In the genomic region with DNA sequence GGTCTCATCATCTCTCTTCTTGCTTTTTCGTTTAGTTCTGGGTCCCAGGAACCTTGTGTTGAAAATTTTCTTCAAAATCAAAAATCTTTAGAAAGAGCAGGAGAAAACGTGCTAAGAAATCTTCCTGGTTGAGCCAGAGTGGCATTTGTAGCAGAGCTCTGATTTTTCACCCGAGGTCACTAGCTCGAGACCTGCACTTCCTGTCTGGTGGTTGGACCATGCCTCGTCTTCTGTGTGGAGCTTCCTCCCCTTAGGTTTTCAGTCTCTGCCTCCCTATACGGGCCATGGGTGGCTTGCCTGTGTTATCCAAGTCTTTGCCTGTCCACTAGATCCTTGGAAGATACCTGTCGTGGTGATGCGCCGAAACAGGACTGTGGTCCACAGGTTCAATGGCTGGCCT, we compare ENCODE assay signal across 9 mouse cellular contexts. TPM values are rescaled to one million over a fixed set of nuclear protein-coding genes. Genes with fewer than 3 reads are reported as not detected.
A peak's percentile ranks its signal among the peaks of the same experiment; 100 is the strongest.
DNase-seq lines count a peak whose midpoint lies in the region; ATAC-seq and TF ChIP-seq lines count a peak whose summit lies in the region.
"Had no signal": no experiment of that assay in that cellular context is flagged by ENCODE, and none has a peak within 500 bp of the region (broad histone marks: within the 10 kb centered on the region; RNA-seq: fewer than 3 reads in every experiment).

No protein-coding gene starts in this region.

- H3K36me3 ChIP-seq in heart, embryonic 14.5 days (ENCODE audit: control insufficient read depth, insufficient read depth, low read length) = no peaks in the 10 kb centered on the region
- no peaks in the 10 kb centered on the region for H3K36me3 ChIP-seq in intestine, embryonic 15.5 days
- H3K36me3 ChIP-seq in neural tube, embryonic 13.5 days = no peaks in the 10 kb centered on the region

- H3K9me3 ChIP-seq in heart, embryonic 14.5 days (ENCODE audit: control insufficient read depth, low read length) = no peaks in the 10 kb centered on the region
- H3K9me3 ChIP-seq in intestine, embryonic 15.5 days = no peaks in the 10 kb centered on the region
- H3K9me3 ChIP-seq in neural tube, embryonic 13.5 days = no peaks in the 10 kb centered on the region

- H3K4me1 ChIP-seq in heart, embryonic 14.5 days (ENCODE audit: control insufficient read depth in 2 of 2, insufficient read depth in 2 of 2, low read length in 2 of 2) = peaks cover 40 to 54% of the 10 kb centered on the region in 2 experiments
- peaks cover 32% of the 10 kb centered on the region for H3K4me1 ChIP-seq in intestine, embryonic 15.5 days (replicated peaks)
- peaks cover 61% of the 10 kb centered on the region for H3K4me1 ChIP-seq in neural tube, embryonic 13.5 days (replicated peaks)

- peak overlapping the region; percentile 98 for H3K4me3 ChIP-seq in layer of hippocampus, adult 2 months
- H3K4me3 ChIP-seq in heart, embryonic 14.5 days (ENCODE audit: control insufficient read depth in 1 of 2, insufficient read depth in 1 of 2, low read depth in 1 of 2, low read length in 2 of 2) = no peak overlapping the region; a peak in 1 of 4 replicates
- H3K4me3 ChIP-seq in intestine, embryonic 15.5 days (replicated peaks) = no peak overlapping the region
- H3K4me3 ChIP-seq in neural tube, embryonic 13.5 days = no peak overlapping the region

- H3K27ac ChIP-seq in layer of hippocampus, adult 2 months = peak overlapping the region; percentile 94; the same call in 1 of the 2 replicates
- H3K27ac ChIP-seq in heart, embryonic 14.5 days (replicated peaks in 1 of 2; ENCODE audit: control insufficient read depth in 1 of 2, insufficient read depth in 1 of 2, low read depth in 2 of 2, low read length in 2 of 2) = no peak overlapping the region
- H3K27ac ChIP-seq in intestine, embryonic 15.5 days = no peak overlapping the region
- H3K27ac ChIP-seq in neural tube, embryonic 13.5 days (replicated peaks) = no peak overlapping the region

- WGBS in heart, embryonic 14.5 days = 63% methylated on average over 9 of the region's 9 CpGs
- 64% methylated on average over 9 of the region's 9 CpGs for WGBS in intestine, embryonic 15.5 days
- WGBS in neural tube, embryonic 13.5 days = 88% methylated on average over 9 of the region's 9 CpGs

- no peak for DNase-seq in layer of hippocampus, adult 2 months (ENCODE audit: low spot score in 2 of 2)
- no peak for DNase-seq in layer of hippocampus, postnatal 10 days (ENCODE audit: low spot score in 2 of 2)
- no peak for DNase-seq in left cerebral cortex, postnatal 25 days (ENCODE audit: low spot score in 2 of 2)
- no peak for DNase-seq in left cerebral cortex, postnatal 4 days
- DNase-seq: cerebellum, adult 8-10 months; gastrocnemius, postnatal 25 days had no signal

- no peak overlapping the region for H3K9ac ChIP-seq in heart, embryonic 14.5 days (ENCODE audit: low read length)
- H3K9ac ChIP-seq in intestine, embryonic 15.5 days = no peak overlapping the region
- no peak overlapping the region for H3K9ac ChIP-seq in neural tube, embryonic 13.5 days

- intact Hi-C loops in left cerebral cortex, postnatal 25 days (cut with DNase I) = no loop called here
- intact Hi-C loops in left cerebral cortex, postnatal 4 days (cut with DNase I) = no loop called here

- no peak for TF ChIP-seq CTCF in layer of hippocampus, adult 2 months (conservative IDR thresholded peaks at IDR 0.05)

- no peak for ATAC-seq in heart, embryonic 14.5 days (ENCODE audit: insufficient number of reproducible peaks, insufficient read depth, low FRiP score, low read depth)
- no peak for ATAC-seq in intestine, embryonic 15.5 days
- ATAC-seq in neural tube, embryonic 13.5 days (ENCODE audit: low read depth) = no peak

- peak overlapping the region; percentile 96 for H3K4me2 ChIP-seq in heart, embryonic 14.5 days (ENCODE audit: low read length)
- H3K4me2 ChIP-seq in intestine, embryonic 15.5 days (replicated peaks) = peak overlapping the region; percentile 84
- peak overlapping the region; percentile 83; the same call in 1 of the 2 replicates for H3K4me2 ChIP-seq in neural tube, embryonic 13.5 days

- no peaks in the 10 kb centered on the region for H3K27me3 ChIP-seq in heart, embryonic 14.5 days (ENCODE audit: control insufficient read depth, insufficient read depth, low read length)
- no peaks in the 10 kb centered on the region for H3K27me3 ChIP-seq in intestine, embryonic 15.5 days (replicated peaks)
- H3K27me3 ChIP-seq in neural tube, embryonic 13.5 days = peaks cover 7% of the 10 kb centered on the region; the same call in 1 of the 2 replicates

RNA-seq across cellular contexts. Expression of gene Foxj2, which starts 2.1 kb away (rescaled TPM):
- 10 to 100 TPM; 28.8 to 30.7 TPM for total RNA-seq in layer of hippocampus, adult 2 months (2021)
- 10 to 100 TPM; 24.3 to 27.8 TPM for total RNA-seq in layer of hippocampus, postnatal 10 days (2021)
- polyA plus RNA-seq in heart, embryonic 14.5 days (2014; fragmentation: Nextera tagmentation; extraction: Ambion mirVana) = 7.8 and 7.9 TPM in 2 replicates
- polyA plus RNA-seq in intestine, embryonic 15.5 days (2015; fragmentation: Nextera tagmentation; extraction: Ambion mirVana) = 3.9 and 4.5 TPM in 2 replicates
- 6.3 and 7.3 TPM in 2 replicates for polyA plus RNA-seq in neural tube, embryonic 13.5 days (2015; fragmentation: Nextera tagmentation; extraction: Ambion mirVana)
- 10 to 100 TPM; 27.1 to 28.6 TPM for total RNA-seq in left cerebral cortex, postnatal 25 days (2021)
- total RNA-seq in left cerebral cortex, postnatal 4 days (2021) = 10 to 100 TPM; 29.4 to 32.7 TPM

RNA-seq across cellular contexts. Expression of gene Slc2a3, which starts 20.4 kb away (rescaled TPM):
- 100 to 1,000 TPM; 104 to 109 TPM for total RNA-seq in layer of hippocampus, adult 2 months (2021)
- 100 to 1,000 TPM in 1 of 2 experiments, 10 to 100 TPM in 1; 99.1 to 117 TPM for total RNA-seq in layer of hippocampus, postnatal 10 days (2021)
- 10.3 and 10.7 TPM in 2 replicates for polyA plus RNA-seq in heart, embryonic 14.5 days (2014; fragmentation: Nextera tagmentation; extraction: Ambion mirVana)
- polyA plus RNA-seq in intestine, embryonic 15.5 days (2015; fragmentation: Nextera tagmentation; extraction: Ambion mirVana) = 11.3 and 13.4 TPM in 2 replicates
- polyA plus RNA-seq in neural tube, embryonic 13.5 days (2015; fragmentation: Nextera tagmentation; extraction: Ambion mirVana) = 22.5 and 27.5 TPM in 2 replicates
- total RNA-seq in left cerebral cortex, postnatal 25 days (2021) = 100 to 1,000 TPM; 142 to 156 TPM
- total RNA-seq in left cerebral cortex, postnatal 4 days (2021) = 10 to 100 TPM; 62.9 to 73.9 TPM

RNA-seq across cellular contexts. Expression of gene C3ar1, which starts 34.1 kb away (rescaled TPM):
- under 1 TPM; 0.54 to 0.61 TPM for total RNA-seq in layer of hippocampus, adult 2 months (2021)
- total RNA-seq in layer of hippocampus, postnatal 10 days (2021) = under 1 TPM; 0.87 TPM
- 3.1 and 4.2 TPM in 2 replicates for polyA plus RNA-seq in heart, embryonic 14.5 days (2014; fragmentation: Nextera tagmentation; extraction: Ambion mirVana)
- 2.5 TPM in 2 replicates for polyA plus RNA-seq in intestine, embryonic 15.5 days (2015; fragmentation: Nextera tagmentation; extraction: Ambion mirVana)
- polyA plus RNA-seq in neural tube, embryonic 13.5 days (2015; fragmentation: Nextera tagmentation; extraction: Ambion mirVana) = 2.6 and 2.7 TPM in 2 replicates
- total RNA-seq in left cerebral cortex, postnatal 25 days (2021) = under 1 TPM; 0.60 to 0.66 TPM
- 1 to 10 TPM; 1.0 to 1.1 TPM for total RNA-seq in left cerebral cortex, postnatal 4 days (2021)

RNA-seq across cellular contexts. Expression of gene Necap1, which starts 52.5 kb away (rescaled TPM):
- 100 to 1,000 TPM; 201 to 210 TPM for total RNA-seq in layer of hippocampus, adult 2 months (2021)
- total RNA-seq in layer of hippocampus, postnatal 10 days (2021) = 100 to 1,000 TPM; 144 to 170 TPM
- polyA plus RNA-seq in heart, embryonic 14.5 days (2014; fragmentation: Nextera tagmentation; extraction: Ambion mirVana) = 54.8 and 55.0 TPM in 2 replicates
- polyA plus RNA-seq in intestine, embryonic 15.5 days (2015; fragmentation: Nextera tagmentation; extraction: Ambion mirVana) = 56.3 and 59.8 TPM in 2 replicates
- polyA plus RNA-seq in neural tube, embryonic 13.5 days (2015; fragmentation: Nextera tagmentation; extraction: Ambion mirVana) = 128 and 130 TPM in 2 replicates
- 100 to 1,000 TPM; 188 to 202 TPM for total RNA-seq in left cerebral cortex, postnatal 25 days (2021)
- 100 to 1,000 TPM; 107 to 123 TPM for total RNA-seq in left cerebral cortex, postnatal 4 days (2021)
